Mouse (Mus musculus) ES-E14 (cell line): ENCODE measurements around the gene St6galnac5. TPM values are rescaled to one million over a fixed set of nuclear protein-coding genes. Genes with fewer than 3 reads are reported as not detected.

Experiments used
- DNase-seq: peaks from one replicate; pipeline ENCODE4 v3.0.0-alpha.2; 2013; ENCODE audit warnings: low read depth, low spot score
- H3K27ac ChIP-seq: 2 replicates; pipeline ENCODE4 v1.5.1; 2012; ENCODE audit warnings: low read depth, mild to moderate bottlenecking, low read length, moderate library complexity, mixed read lengths; ENCODE audit not compliant: poor library complexity, insufficient read depth, severe bottlenecking
- H3K36me3 ChIP-seq: 2 replicates; pipeline ENCODE4 v1.6.1; 2012; ENCODE audit warnings: mild to moderate bottlenecking, low read length, moderate library complexity, mixed read lengths; ENCODE audit not compliant: control insufficient read depth, poor library complexity, insufficient read depth, severe bottlenecking
- H3K4me1 ChIP-seq, 2 experiments: fragments of 150-350 bp in 1 of 2; sonication (generic) in 1 of 2; 2 replicates each; pipeline ENCODE4 v1.6.1; 2012; ENCODE audit warnings: low read length in 2 of 2, mild to moderate bottlenecking in 1 of 2, mixed read lengths in 1 of 2; ENCODE audit not compliant: control insufficient read depth in 2 of 2, insufficient read depth in 2 of 2, poor library complexity in 1 of 2
- H3K4me3 ChIP-seq, 2 experiments: fragments of 150-350 bp in 1 of 2; sonication (generic) in 1 of 2; 2 replicates each; pipeline ENCODE4 v1.5.1; 2012; ENCODE audit warnings: low read length in 2 of 2, low read depth in 1 of 2, mild to moderate bottlenecking in 1 of 2, mixed read lengths in 1 of 2; ENCODE audit not compliant: insufficient read depth in 1 of 2, poor library complexity in 1 of 2, severe bottlenecking in 1 of 2
- H3K9ac ChIP-seq: 2 replicates; pipeline ENCODE4 v1.6.1; 2012; ENCODE audit warnings: low read depth, mild to moderate bottlenecking, low read length, mixed read lengths; ENCODE audit not compliant: poor library complexity, insufficient read depth, severe bottlenecking
- H3K9me3 ChIP-seq: fragments of 150-350 bp; sonication (generic); 2 replicates; pipeline ENCODE4 v1.6.1; 2012; ENCODE audit warnings: low read depth, mild to moderate bottlenecking, low read length; ENCODE audit not compliant: control insufficient read depth, insufficient read depth
- CHD2 ChIP-seq: IDR thresholded peaks from 2 replicates; pipeline ENCODE4 v1.6.1; 2014; ENCODE audit warnings: mild to moderate bottlenecking, low read depth, low read length, inconsistent platforms
- HCFC1 ChIP-seq: IDR thresholded peaks from 2 replicates; pipeline ENCODE4 v1.6.1; 2012; ENCODE audit warnings: low read length, inconsistent platforms, borderline replicate concordance; ENCODE audit not compliant: insufficient read depth
- MAFK ChIP-seq: IDR thresholded peaks from 2 replicates; pipeline ENCODE4 v1.6.1; 2014; ENCODE audit warnings: mild to moderate bottlenecking, low read depth, low read length, inconsistent platforms; ENCODE audit not compliant: insufficient read depth
- ZC3H11A ChIP-seq: IDR thresholded peaks from 2 replicates; pipeline ENCODE4 v1.6.1; 2012; ENCODE audit warnings: low read depth, mild to moderate bottlenecking, inconsistent platforms, low read length, borderline replicate concordance
- ZNF384 ChIP-seq: IDR thresholded peaks from 2 replicates; pipeline ENCODE4 v1.6.1; 2012; ENCODE audit warnings: low read depth, low read length, inconsistent platforms
- in situ Hi-C, 2 experiments: fragments of 600-800 bp; cut with MboI; formaldehyde crosslinking; loops; one replicate each; pipeline ENCODE4 v1.15.1; 2025; ENCODE audit warnings: low sequenced_read_pairs in 2 of 2, inconsistent platforms in 1 of 2; ENCODE audit not compliant: unreplicated experiment in 2 of 2
- total RNA-seq: library from RNA; depleted of rRNA; stranded (reverse); fragments of 300-350 nt; gene quantifications from 2 replicates; pipeline ENCODE4 v1.2.3, GENCODE M21; 2012

St6galnac5 gene
- total RNA-seq, 1 experiment: 0.27 TPM

DNA sequence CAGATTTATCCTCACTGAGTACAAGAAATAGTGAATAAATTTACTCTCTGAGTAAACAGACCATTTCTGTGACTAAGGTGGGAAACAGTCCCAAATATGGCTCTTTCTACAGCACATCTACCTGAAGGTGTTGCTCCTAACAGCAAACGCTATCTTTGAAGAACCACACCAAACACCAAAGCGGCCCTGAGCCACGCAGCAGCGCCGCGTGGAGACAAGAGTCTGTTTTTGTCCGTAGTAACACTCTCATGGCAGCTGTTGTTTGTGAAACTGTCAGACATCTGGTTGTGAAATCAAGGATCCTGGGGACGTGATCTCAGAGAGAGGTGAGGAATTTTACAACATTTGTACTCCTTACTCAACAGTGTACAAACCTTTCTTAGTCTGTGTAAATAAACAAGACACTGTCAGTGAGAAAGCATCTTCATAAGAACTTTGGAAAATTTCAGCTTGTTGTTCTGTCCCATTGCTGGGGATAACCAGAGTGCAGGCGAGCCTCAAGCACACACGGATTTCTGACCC, 20.1 kb downstream of the St6galnac5 start:
- no peaks in the 10 kb centered on the region for H3K4me1 ChIP-seq
- in situ Hi-C loops: no loop called here

DNA sequence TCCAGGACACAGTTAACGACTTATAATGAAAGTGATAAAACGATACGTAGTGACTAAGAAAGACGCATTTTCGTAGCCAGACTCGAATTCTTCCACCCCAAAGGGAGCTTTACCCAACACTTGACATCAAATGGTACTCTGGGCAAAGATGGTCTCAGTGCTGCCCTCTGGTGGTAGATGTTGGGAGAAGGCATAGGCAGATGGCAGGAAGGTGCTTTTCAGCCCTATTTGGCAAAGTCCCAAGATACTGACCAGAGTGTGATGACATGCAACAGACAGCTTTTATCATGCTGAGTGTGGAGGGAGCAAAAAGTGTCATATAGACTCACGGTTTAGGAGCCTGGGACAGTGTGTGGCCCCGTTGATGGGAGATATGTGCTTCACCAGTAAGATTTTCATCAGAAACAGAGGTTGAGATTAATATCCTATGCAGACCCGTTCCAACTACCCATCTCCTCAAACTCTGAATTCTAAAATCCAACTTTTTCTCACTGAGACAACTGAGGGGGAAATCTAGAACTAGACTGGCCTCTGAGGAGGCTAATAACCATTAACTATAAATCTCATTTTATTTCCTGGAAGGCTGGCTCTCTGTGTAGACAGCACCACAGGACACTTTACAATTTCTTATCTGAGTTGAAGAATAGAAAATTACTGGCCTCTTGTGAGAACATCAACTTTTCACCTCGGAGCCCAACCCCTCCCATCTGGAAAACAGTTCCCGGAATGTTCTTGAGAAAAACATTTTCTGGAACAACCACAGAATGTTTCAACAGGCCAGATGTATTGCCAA, 23.5 kb downstream of the St6galnac5 start:
- no peaks in the 10 kb centered on the region for H3K4me1 ChIP-seq
- H3K9ac ChIP-seq: no peak overlapping the region
- H3K4me3 ChIP-seq: no peak overlapping the region
- TF ChIP-seq ZC3H11A (peak; percentile 58; the same call in 1 of the 2 replicates), ZNF384 (no peak)
- in situ Hi-C loops: no loop called here
- H3K36me3 ChIP-seq: no peaks in the 10 kb centered on the region
- DNase-seq: peak; percentile 85
- H3K9me3 ChIP-seq: no peaks in the 10 kb centered on the region
- H3K27ac ChIP-seq: no peak overlapping the region

More for the DNA sequence above, 20.1 kb downstream of the St6galnac5 start:
- H3K36me3 ChIP-seq: no peaks in the 10 kb centered on the region
- H3K9ac ChIP-seq: no peak overlapping the region
- H3K27ac ChIP-seq: no peak overlapping the region
- H3K9me3 ChIP-seq: no peaks in the 10 kb centered on the region
- TF ChIP-seq ZNF384 (no peak), MAFK (no peak), HCFC1 (no peak), ZC3H11A (no peak), CHD2 (no peak)
- DNase-seq: no peak
- no peak overlapping the region for H3K4me3 ChIP-seq

DNA sequence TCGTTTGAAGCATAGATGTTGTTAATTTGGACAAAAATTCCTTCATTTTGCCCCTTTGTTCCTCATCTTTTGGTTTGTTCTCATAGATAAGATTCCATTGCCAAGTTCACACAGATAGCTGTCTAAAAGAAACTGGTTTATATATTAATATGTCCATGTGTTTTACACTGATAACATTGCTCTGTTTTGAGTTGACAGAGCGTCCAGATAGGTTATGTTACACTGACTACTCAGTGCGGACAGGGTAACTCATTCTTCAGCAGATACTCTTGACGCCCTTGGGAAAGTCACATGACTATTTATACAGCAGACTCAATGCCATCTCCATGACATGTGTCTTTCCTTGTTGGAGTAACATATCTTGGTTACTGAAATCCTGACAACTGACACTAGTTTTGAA, 25.3 kb downstream of the St6galnac5 start:
- in situ Hi-C loops: no loop called here
- TF ChIP-seq ZC3H11A (no peak), ZNF384 (no peak), CHD2 (no peak), HCFC1 (no peak), MAFK (no peak)
- no peak for DNase-seq
- Histone ChIP-seq H3K36me3 (no peaks in the 10 kb centered on the region), H3K4me3 (no peak overlapping the region), H3K9me3 (no peaks in the 10 kb centered on the region), H3K4me1 (no peaks in the 10 kb centered on the region), H3K9ac (no peak overlapping the region), H3K27ac (no peak overlapping the region)

DNA sequence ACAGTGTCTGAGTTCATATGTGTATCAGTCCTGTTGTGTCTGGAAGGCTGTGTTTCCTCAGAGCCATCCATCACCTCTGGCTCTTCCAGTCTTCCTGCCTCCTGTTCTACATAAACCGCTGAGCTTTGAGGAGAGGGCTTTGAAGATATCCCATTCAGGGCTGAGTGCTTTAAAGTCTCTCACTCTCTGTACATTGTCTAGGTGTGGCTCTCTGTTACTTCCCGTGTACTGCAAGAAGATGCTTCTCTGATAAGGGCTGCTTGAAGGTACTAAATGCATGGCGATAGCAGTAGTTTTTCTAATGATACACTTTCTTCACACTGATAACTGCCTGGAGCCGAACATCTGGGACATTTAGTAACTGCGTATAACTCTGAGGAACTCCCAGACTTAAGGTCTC, 26.0 kb downstream of the St6galnac5 start:
- no peaks in the 10 kb centered on the region for H3K9me3 ChIP-seq
- H3K27ac ChIP-seq: no peak overlapping the region
- no peaks in the 10 kb centered on the region for H3K36me3 ChIP-seq
- no peak for DNase-seq
- no peak overlapping the region for H3K4me3 ChIP-seq
- in situ Hi-C loops: no loop called here
- TF ChIP-seq ZC3H11A (no peak), CHD2 (no peak), HCFC1 (no peak), MAFK (no peak), ZNF384 (no peak)
- H3K4me1 ChIP-seq: no peaks in the 10 kb centered on the region
- H3K9ac ChIP-seq: no peak overlapping the region
